Mouse (Mus musculus): ENCODE results near the gene Slc38a8.

The Slc38a8 gene

DNA sequence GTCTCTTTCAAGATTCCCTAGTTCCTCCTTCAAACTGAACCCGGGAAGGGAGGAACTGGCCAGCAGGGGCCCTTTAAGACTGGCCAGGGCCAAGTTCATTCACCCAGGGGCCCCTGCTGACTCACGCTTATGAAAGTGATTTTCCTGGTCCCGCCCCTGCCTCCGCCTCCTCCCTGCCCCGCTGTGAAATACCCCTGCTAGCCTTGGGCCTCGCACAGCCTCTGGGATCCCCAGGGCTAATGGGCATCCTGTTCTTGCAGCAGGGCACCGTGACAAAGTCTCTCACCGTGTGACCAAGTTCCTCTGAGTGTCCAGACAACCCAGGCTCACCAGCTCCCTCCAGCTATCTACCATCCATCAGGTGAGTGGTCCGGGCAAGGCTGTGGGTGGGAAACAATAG lies 64.6 kb downstream of the Slc38a8 start:
- no peak for DNase-seq

DNA sequence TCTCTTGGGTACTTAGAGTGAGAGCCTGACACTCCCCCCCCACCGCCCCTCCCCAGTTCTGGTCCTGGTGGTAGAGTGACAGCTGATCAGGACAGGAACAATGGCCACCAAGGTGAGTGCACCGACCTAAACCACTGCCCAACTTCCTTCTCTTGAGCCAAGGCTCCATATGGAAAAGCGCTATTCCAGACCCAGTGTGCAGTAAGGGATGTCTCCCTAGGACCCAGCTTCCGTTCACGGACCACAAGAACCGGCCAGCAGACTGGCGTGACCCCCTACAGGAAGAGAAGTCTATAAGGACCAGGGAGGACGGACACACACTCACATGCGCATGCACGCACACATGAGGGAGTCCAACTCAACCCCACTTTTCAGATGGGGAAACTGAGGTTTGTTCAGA lies 65.2 kb downstream of the Slc38a8 start:
- DNase-seq, result no peak

DNA sequence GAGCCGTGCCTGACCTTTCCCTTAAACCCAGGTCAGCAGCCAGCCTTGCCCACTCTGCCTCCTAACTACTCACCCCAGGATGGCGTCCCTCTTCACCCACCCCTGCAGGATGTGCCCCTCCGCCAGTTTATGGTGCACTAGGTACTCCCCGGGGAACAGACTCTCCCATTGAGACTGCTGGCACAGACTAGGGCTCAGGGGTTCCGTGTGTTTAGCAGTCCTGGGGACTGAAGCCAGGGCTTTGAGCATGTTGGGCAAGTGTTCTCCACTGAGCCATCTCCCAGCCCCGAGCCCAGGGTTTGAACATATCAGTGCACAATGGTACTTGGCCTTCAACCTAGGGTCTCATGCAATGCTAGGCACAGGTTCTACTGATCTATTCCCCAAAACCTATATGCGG lies 66.0 kb downstream of the Slc38a8 start:
- no peak for DNase-seq

DNA sequence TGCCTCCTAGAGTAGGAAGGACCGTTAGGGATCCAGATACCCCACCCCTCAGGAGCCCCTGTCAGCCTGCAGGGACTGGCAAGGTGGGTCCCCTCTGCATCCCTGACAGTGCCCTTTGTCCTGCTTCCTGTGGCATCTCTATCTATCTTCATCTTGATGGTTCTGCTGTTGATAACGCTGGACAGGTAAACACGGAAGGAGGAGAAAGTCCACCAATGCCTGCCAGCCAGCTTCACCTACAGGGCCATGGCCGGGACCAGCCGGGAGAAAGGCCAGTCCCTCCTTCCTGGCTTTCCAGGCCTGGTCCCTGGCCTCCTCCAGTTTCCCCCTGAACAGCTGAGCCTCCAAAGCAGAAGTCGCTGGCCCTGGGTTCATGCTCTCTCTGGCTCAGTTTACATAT lies 66.9 kb downstream of the Slc38a8 start:
- DNase-seq, result no peak

DNA sequence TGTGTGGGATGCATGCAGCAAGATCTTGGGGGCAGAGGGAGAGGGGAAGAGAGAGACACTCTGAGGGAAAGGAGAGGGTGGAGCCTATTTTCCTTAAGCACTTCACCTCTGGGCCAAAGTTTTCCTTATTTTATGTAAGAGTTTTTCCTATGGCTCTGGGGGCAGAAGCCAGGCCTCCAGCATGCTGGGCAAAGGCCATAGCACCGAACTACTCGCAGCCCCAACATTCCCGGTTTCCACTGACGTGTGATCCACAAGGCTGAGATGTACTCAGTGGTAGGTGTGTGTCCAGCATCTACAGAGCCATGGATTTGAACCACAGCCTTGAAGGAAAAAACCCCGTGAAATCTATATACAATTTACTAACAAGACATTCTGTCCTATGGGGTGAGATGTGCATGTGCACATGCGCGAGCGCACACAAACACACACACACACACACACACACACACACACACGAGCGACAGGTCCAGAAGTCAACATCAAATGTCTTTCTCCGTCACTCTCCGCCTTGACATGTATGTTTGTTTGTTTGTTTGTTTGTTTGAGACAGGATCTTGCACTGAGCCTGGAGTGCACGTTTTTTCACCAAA lies 67.8 kb downstream of the Slc38a8 start, which contains the start of gene Osgin1:
Gene Osgin1, plus strand, starts transcription at position 543 of the 593 bp plus-strand sequence.
- no peak for DNase-seq

DNA sequence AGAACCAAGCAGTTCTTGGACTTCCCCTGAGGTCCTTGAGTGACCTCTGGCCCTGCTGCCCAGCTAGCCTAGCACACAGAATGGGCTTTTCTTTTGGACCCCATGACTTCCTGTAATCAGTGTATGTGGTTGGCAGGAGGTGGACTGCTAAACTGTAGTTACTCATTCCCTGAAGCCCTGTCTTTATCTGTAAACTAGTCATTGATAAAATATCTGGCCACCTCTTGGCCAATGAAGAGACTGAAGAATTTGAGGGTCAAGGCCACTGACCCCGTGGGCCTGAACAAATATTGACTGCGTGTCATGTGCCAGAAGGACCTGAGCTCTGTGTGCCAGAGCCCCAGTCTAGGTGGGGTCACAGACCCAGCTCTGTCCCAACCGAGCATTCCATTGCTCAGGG lies 69.1 kb downstream of the Slc38a8 start:
- DNase-seq, result no peak

DNA sequence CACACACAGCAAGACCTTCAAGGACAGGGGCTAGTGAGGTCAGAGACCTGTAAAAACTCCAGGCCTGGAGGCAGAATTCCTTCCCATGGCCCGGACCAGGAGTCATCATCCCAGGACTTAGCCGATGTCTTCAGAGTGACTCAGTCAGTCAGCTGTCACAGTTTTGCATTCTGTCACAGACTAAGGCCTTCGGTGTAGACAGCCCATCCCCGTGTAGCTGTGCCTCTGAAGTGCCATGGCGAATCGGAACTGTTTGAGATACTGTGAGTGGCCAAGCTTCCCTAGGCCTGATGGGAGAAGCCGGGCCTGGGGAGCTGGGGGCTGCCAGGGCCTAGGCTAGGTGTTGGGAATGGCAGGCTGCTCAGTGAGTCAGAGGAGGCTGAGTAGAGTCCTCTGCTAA lies 70.8 kb downstream of the Slc38a8 start:
- no peak for DNase-seq

DNA sequence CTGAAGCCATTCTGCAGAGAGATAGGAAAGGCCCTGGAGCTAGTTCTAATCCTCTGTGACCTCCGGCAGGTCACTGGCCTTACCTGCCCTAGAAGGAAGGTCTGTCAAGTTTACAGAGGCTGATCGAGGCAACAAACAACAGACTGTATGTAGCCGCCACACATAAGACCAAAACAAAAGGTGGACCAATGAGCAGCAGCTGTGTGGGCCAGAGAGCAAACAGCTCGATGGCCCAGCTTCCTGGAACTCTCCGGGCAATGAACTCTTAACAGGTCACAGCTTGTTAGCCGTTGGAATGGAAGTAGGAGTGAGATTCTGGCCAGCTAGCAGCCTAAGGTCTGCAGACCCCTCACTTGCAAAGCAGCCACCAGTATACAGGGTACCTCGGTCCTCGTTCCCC lies 71.2 kb downstream of the Slc38a8 start:
- no peak for DNase-seq
